Mouse (Mus musculus): ENCODE data around the gene Lsm7. TPM values are rescaled to one million over a fixed set of nuclear protein-coding genes. Genes with fewer than 3 reads are reported as not detected.

Lsm7 gene
- polyA plus RNA-seq, 1 experiment from 2014 or later = 310 TPM

- H3K4me3 ChIP-seq = no peak overlapping the region
These were observed 16.0 kb upstream of the Lsm7 start for GRCm38 (mm10) chr10:80870993-80871392.

GRCm38 (mm10) chr10:80864446-80864845, 9.4 kb upstream of the Lsm7 start:
- Histone ChIP-seq H3K9me3 (no peaks in the 10 kb centered on the region), H3K27ac (no peak overlapping the region), H3K27me3 (no peaks in the 10 kb centered on the region), H3K36me3 (peaks cover 73% of the 10 kb centered on the region), H3K4me1 (no peaks in the 10 kb centered on the region), H3K9ac (no peak overlapping the region), H3K4me2 (replicated peaks) (no peak overlapping the region), H3K4me3 (no peak overlapping the region)
- ATAC-seq (ENCODE audit: low FRiP score, low read depth) = no peak
- WGBS = 87% methylated on average over 16 of the region's 16 CpGs

More at GRCm38 (mm10) chr10:80870993-80871392, 16.0 kb upstream of the Lsm7 start:
- Histone ChIP-seq H3K4me1 (no peaks in the 10 kb centered on the region), H3K9me3 (no peaks in the 10 kb centered on the region), H3K9ac (no peak overlapping the region), H3K36me3 (peaks cover 27% of the 10 kb centered on the region), H3K27me3 (peaks cover 16% of the 10 kb centered on the region), H3K27ac (no peak overlapping the region), H3K4me2 (replicated peaks) (no peak overlapping the region)
- 82% methylated on average over 3 of the region's 6 CpGs for WGBS
- no peak for ATAC-seq (ENCODE audit: low FRiP score, low read depth)

- Histone ChIP-seq H3K36me3 (peaks cover 59% of the 10 kb centered on the region), H3K27me3 (no peaks in the 10 kb centered on the region), H3K4me3 (no peak overlapping the region), H3K9me3 (no peaks in the 10 kb centered on the region), H3K4me1 (0 out of 2 replicates have a peak, but pooled peaks cover 4% of the 10 kb centered on the region), H3K27ac (no peak overlapping the region), H3K4me2 (replicated peaks) (no peak overlapping the region), H3K9ac (peak overlapping the region; percentile 13; the same call in 1 of the 2 replicates)
- 92% methylated on average over 5 of the region's 5 CpGs for WGBS
- no peak for ATAC-seq (ENCODE audit: low FRiP score, low read depth)
These were observed 7.3 kb upstream of the Lsm7 start for GRCm38 (mm10) chr10:80862305-80862704.

GRCm38 (mm10) chr10:80858350-80858935, 3.4 kb upstream of the Lsm7 start:
- Histone ChIP-seq H3K9me3 (no peaks in the 10 kb centered on the region), H3K27me3 (no peaks in the 10 kb centered on the region), H3K27ac (no peak overlapping the region; the same call in 1 of the 2 replicates), H3K4me2 (replicated peaks) (no peak overlapping the region), H3K36me3 (peaks cover 23% of the 10 kb centered on the region), H3K9ac (peak overlapping the region; percentile 32), H3K4me1 (peaks cover 32% of the 10 kb centered on the region), H3K4me3 (no peak overlapping the region)
- WGBS = 86% methylated on average over 7 of the region's 7 CpGs
- no peak for ATAC-seq (ENCODE audit: low FRiP score, low read depth)

GRCm38 (mm10) chr10:80857848-80858247, 2.8 kb upstream of the Lsm7 start:
- H3K9me3 ChIP-seq = no peaks in the 10 kb centered on the region
- H3K4me2 ChIP-seq (replicated peaks) = no peak overlapping the region
- ATAC-seq (ENCODE audit: low FRiP score, low read depth) = no peak
- WGBS = 52% methylated on average over 3 of the region's 3 CpGs
- peaks cover 35% of the 10 kb centered on the region for H3K4me1 ChIP-seq
- H3K9ac ChIP-seq = peak overlapping the region; percentile 36; the same call in 1 of the 2 replicates
- H3K27ac ChIP-seq = no peak overlapping the region; the same call in 1 of the 2 replicates
- H3K36me3 ChIP-seq = peaks cover 22% of the 10 kb centered on the region
- H3K27me3 ChIP-seq = no peaks in the 10 kb centered on the region
- no peak overlapping the region for H3K4me3 ChIP-seq

- Histone ChIP-seq H3K27ac (no peak overlapping the region), H3K4me2 (replicated peaks) (peak overlapping the region; percentile 99; the same call in 1 of the 2 replicates), H3K36me3 (peaks cover 20% of the 10 kb centered on the region), H3K9ac (peak overlapping the region; percentile 36; the same call in 1 of the 2 replicates), H3K4me3 (no peak overlapping the region), H3K4me1 (peaks cover 35% of the 10 kb centered on the region), H3K9me3 (no peaks in the 10 kb centered on the region), H3K27me3 (no peaks in the 10 kb centered on the region)
- ATAC-seq (ENCODE audit: low FRiP score, low read depth) = no peak
- WGBS = 75% methylated on average over 8 of the region's 8 CpGs
These were observed 2.4 kb upstream of the Lsm7 start for GRCm38 (mm10) chr10:80857386-80857785.

- Histone ChIP-seq H3K4me2 (replicated peaks) (peak overlapping the region; percentile 99; the same call in 1 of the 2 replicates), H3K27ac (no peak overlapping the region), H3K36me3 (peaks cover 21% of the 10 kb centered on the region), H3K9ac (peak overlapping the region; percentile 94; the same call in 1 of the 2 replicates), H3K4me1 (peaks cover 35% of the 10 kb centered on the region), H3K4me3 (no peak overlapping the region; the same call in 1 of the 2 replicates), H3K27me3 (no peaks in the 10 kb centered on the region), H3K9me3 (no peaks in the 10 kb centered on the region)
- WGBS = 83% methylated on average over 5 of the region's 5 CpGs
- no peak for ATAC-seq (ENCODE audit: low FRiP score, low read depth)
These were observed 1.9 kb upstream of the Lsm7 start for GRCm38 (mm10) chr10:80856908-80857307.

- no peak for ATAC-seq (ENCODE audit: low FRiP score, low read depth)
- H3K4me3 ChIP-seq = peak overlapping the region; percentile 97
- H3K9ac ChIP-seq = peak overlapping the region; percentile 94
- H3K36me3 ChIP-seq = peaks cover 21% of the 10 kb centered on the region
- peaks cover 35% of the 10 kb centered on the region for H3K4me1 ChIP-seq
- no peaks in the 10 kb centered on the region for H3K9me3 ChIP-seq
- no peaks in the 10 kb centered on the region for H3K27me3 ChIP-seq
- no peak overlapping the region for H3K27ac ChIP-seq
- peak overlapping the region; percentile 99 for H3K4me2 ChIP-seq (replicated peaks)
- 47% methylated on average over 3 of the region's 3 CpGs for WGBS
These were observed 1.3 kb upstream of the Lsm7 start for GRCm38 (mm10) chr10:80856267-80856666.

GRCm38 (mm10) chr10:80855749-80856073, 702 bp upstream of the Lsm7 start:
- H3K27ac ChIP-seq = no peak overlapping the region

GRCm38 (mm10) chr10:80848571-80848970, 6.4 kb downstream of the Lsm7 start:
- WGBS = 7% methylated on average over 10 of the region's 10 CpGs

More at GRCm38 (mm10) chr10:80855749-80856073, 702 bp upstream of the Lsm7 start:
- peaks cover 25% of the 10 kb centered on the region for H3K36me3 ChIP-seq
- ATAC-seq (ENCODE audit: low FRiP score, low read depth) = no peak
- 19% methylated on average over 11 of the region's 11 CpGs for WGBS
- H3K4me3 ChIP-seq = peak overlapping the region; percentile 97
- no peaks in the 10 kb centered on the region for H3K27me3 ChIP-seq
- peaks cover 35% of the 10 kb centered on the region for H3K4me1 ChIP-seq
- H3K4me2 ChIP-seq (replicated peaks) = peak overlapping the region; percentile 99
- H3K9ac ChIP-seq = peak overlapping the region; percentile 94
- H3K9me3 ChIP-seq = no peaks in the 10 kb centered on the region

GRCm38 (mm10) chr10:80845732-80846131, 9.3 kb downstream of the Lsm7 start:
- no peak overlapping the region for H3K27ac ChIP-seq
- ATAC-seq (ENCODE audit: low FRiP score, low read depth) = no peak
- H3K4me1 ChIP-seq = peaks cover 12% of the 10 kb centered on the region
- H3K36me3 ChIP-seq = peaks cover 7% of the 10 kb centered on the region; the same call in 1 of the 2 replicates
- 72% methylated on average over 12 of the region's 12 CpGs for WGBS
- no peak overlapping the region for H3K4me2 ChIP-seq (replicated peaks)
- H3K4me3 ChIP-seq = no peak overlapping the region
- no peak overlapping the region for H3K9ac ChIP-seq
- H3K27me3 ChIP-seq = peaks cover 61% of the 10 kb centered on the region
- no peaks in the 10 kb centered on the region for H3K9me3 ChIP-seq

More at GRCm38 (mm10) chr10:80848571-80848970, 6.4 kb downstream of the Lsm7 start:
- Histone ChIP-seq H3K4me3 (no peak overlapping the region), H3K4me1 (peaks cover 14% of the 10 kb centered on the region), H3K9ac (no peak overlapping the region), H3K27ac (no peak overlapping the region), H3K4me2 (replicated peaks) (no peak overlapping the region), H3K9me3 (no peaks in the 10 kb centered on the region), H3K27me3 (peaks cover 33% of the 10 kb centered on the region), H3K36me3 (peaks cover 31% of the 10 kb centered on the region)
- no peak for ATAC-seq (ENCODE audit: low FRiP score, low read depth)

GRCm38 (mm10) chr10:80845055-80845693, 9.8 kb downstream of the Lsm7 start:
- Histone ChIP-seq H3K9ac (no peak overlapping the region), H3K9me3 (no peaks in the 10 kb centered on the region), H3K4me3 (no peak overlapping the region), H3K4me2 (replicated peaks) (no peak overlapping the region), H3K4me1 (peaks cover 12% of the 10 kb centered on the region), H3K27me3 (peaks cover 66% of the 10 kb centered on the region), H3K27ac (no peak overlapping the region), H3K36me3 (peaks cover 2% of the 10 kb centered on the region; the same call in 1 of the 2 replicates)
- WGBS = 59% methylated on average over 8 of the region's 8 CpGs
- ATAC-seq (ENCODE audit: low FRiP score, low read depth) = no peak

All from limb, embryonic 13.5 days (tissue).